Mouse (Mus musculus) thymus, adult 2 months (tissue): ENCODE results near the gene Pomc. TPM values are rescaled to one million over a fixed set of nuclear protein-coding genes. Genes with fewer than 3 reads are reported as not detected.
A peak's percentile ranks its signal among the peaks of the same experiment; 100 is the strongest.
"Not testable (repeated sequence)": the region's sequence is repeated elsewhere in the genome, so short reads cannot be mapped to it uniquely, and the experiment has no call there.

Source experiments
- DNase-seq: peaks from one replicate; pipeline ENCODE4 v3.0.0; 2021
- H3K27ac ChIP-seq: fragments of 200-500 bp; 2 replicates; pipeline ENCODE4 v1.5.1; 2012; ENCODE audit warnings: low read length, control low read depth; ENCODE audit not compliant: control insufficient read depth, insufficient read depth
- H3K27me3 ChIP-seq: fragments of 200-500 bp; 2 replicates; pipeline ENCODE4 v1.6.1; 2012; ENCODE audit warnings: mild to moderate bottlenecking, low read length, moderate library complexity, mixed read lengths; ENCODE audit not compliant: control insufficient read depth, insufficient read depth
- H3K36me3 ChIP-seq: fragments of 200-500 bp; 2 replicates; pipeline ENCODE4 v1.6.1; 2012; ENCODE audit warnings: mild to moderate bottlenecking, low read length, moderate library complexity; ENCODE audit not compliant: control insufficient read depth, insufficient read depth
- H3K4me1 ChIP-seq: fragments of 200-500 bp; replicated peaks from 2 replicates; pipeline ENCODE4 v1.6.1; 2012; ENCODE audit warnings: low read length; ENCODE audit not compliant: control insufficient read depth, insufficient read depth
- H3K4me3 ChIP-seq: fragments of 200-500 bp; 2 replicates; pipeline ENCODE4 v1.5.1; 2012; ENCODE audit warnings: mild to moderate bottlenecking, low read length, control low read depth, moderate library complexity; ENCODE audit not compliant: control insufficient read depth, insufficient read depth
- CTCF ChIP-seq: fragments of 200-500 bp; IDR thresholded peaks from 2 replicates; pipeline ENCODE4 v1.5.1; 2012; ENCODE audit warnings: mild to moderate bottlenecking, control low read depth, low read length, moderate library complexity, borderline replicate concordance; ENCODE audit not compliant: control insufficient read depth, poor library complexity, insufficient read depth; ENCODE audit errors: extremely low read depth
- POLR2A ChIP-seq: fragments of 200-500 bp; IDR thresholded peaks from 2 replicates; pipeline ENCODE4 v1.6.1; 2012; ENCODE audit warnings: mild to moderate bottlenecking, low read length, control low read depth, moderate library complexity; ENCODE audit not compliant: control insufficient read depth, poor library complexity, insufficient read depth; ENCODE audit errors: extremely low read depth
- WGBS: fragments of 180-500 bp; shearing (Covaris S2); methylation state at CpG from one replicate; pipeline ENCODE4 v1.1.7; 2018; 5-methylcytosine and 5-hydroxymethylcytosine counted together
- polyA plus RNA-seq: library from polyadenylated mRNA; depleted of rRNA; stranded (reverse); fragments of >200 nt; gene quantifications from 2 replicates; pipeline ENCODE4 v1.2.3, GENCODE M21; 2012

Pomc gene
- polyA plus RNA-seq, 1 experiment: 3.9 TPM

- no peaks in the 10 kb centered on the region for H3K27me3 ChIP-seq
- H3K36me3 ChIP-seq: no peaks in the 10 kb centered on the region
- 95% methylated on average over 3 of the region's 3 CpGs for WGBS
- TF ChIP-seq POLR2A (no peak), CTCF (no peak)
- DNase-seq: no peak
- no peak overlapping the region for H3K4me3 ChIP-seq
- H3K4me1 ChIP-seq: no peaks in the 10 kb centered on the region
- H3K27ac ChIP-seq: no peak overlapping the region
These were observed 38.9 kb upstream of the Pomc start for GRCm38 (mm10) chr12:3915852-3916251.

DNA sequence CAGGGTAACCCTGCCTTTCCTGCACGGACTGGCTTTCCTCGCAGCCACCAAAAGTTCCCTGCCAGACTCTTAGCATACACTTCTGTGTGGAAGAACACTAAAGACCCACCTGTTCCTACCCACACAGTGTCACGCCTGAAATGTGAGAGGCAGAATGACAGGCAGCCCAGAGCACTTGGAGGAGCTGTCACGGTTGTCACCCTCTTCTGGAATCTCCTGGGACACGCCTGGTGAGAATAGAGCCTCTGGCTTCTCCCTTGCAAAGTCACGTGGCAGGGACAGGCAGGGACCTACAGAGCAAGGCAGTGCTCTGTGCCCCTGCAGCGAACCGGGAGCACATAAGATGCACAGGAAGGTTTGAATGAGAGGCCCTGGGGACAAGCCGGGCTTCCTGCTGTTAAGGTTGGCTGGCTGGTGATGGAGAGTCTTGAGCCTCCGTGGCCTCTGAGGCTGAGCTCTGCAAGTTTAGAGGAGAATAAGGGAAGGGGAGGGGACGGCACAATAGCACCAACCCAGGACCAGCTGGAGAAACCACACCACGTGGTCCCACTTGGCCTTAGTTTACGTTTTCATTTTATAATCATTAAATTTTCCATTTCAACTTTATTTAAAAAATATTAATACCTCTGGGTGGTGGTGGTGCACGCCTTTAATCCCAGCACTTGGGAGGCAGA, 36.9 kb upstream of the Pomc start:
- no peak for TF ChIP-seq CTCF
- no peak for TF ChIP-seq POLR2A
- Histone ChIP-seq H3K36me3 (no peaks in the 10 kb centered on the region), H3K27me3 (no peaks in the 10 kb centered on the region), H3K4me1 (no peaks in the 10 kb centered on the region), H3K27ac (no peak overlapping the region), H3K4me3 (no peak overlapping the region)
- WGBS: 56% methylated on average over 14 of the region's 14 CpGs
- no peak for DNase-seq

DNA sequence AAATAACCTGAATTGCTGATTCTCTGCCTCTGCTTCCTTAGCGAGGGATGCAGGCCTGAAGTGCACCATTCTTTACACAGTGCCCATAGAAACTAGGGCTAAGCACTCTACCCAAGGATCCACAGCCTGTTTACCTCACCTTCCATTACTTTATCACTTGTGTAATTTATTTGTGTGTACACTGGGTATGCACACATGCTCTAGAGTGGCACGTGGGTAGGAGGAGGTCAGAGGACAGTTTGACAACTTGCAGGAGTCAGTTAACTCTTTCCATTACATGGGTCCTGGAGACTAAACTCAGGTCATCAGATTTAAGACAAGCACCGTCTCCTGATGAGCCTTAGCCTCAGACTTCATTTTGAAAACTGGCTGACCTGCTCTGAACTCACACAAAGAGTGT, 36.2 kb upstream of the Pomc start:
- H3K4me1 ChIP-seq: no peaks in the 10 kb centered on the region
- no peak overlapping the region for H3K27ac ChIP-seq
- no peaks in the 10 kb centered on the region for H3K27me3 ChIP-seq
- no peak overlapping the region for H3K4me3 ChIP-seq
- 90% methylated on average over 3 of the region's 3 CpGs for WGBS
- DNase-seq: no peak
- TF ChIP-seq POLR2A (no peak), CTCF (no peak)
- no peaks in the 10 kb centered on the region for H3K36me3 ChIP-seq

GRCm38 (mm10) chr12:3919423-3919822, 35.3 kb upstream of the Pomc start:
- DNase-seq: no peak
- 97% methylated on average over 3 of the region's 3 CpGs for WGBS
- H3K27ac ChIP-seq: no peak overlapping the region
- no peaks in the 10 kb centered on the region for H3K27me3 ChIP-seq
- no peaks in the 10 kb centered on the region for H3K4me1 ChIP-seq
- no peaks in the 10 kb centered on the region for H3K36me3 ChIP-seq
- TF ChIP-seq POLR2A (no peak), CTCF (no peak)
- H3K4me3 ChIP-seq: no peak overlapping the region

GRCm38 (mm10) chr12:3926127-3926526, 28.6 kb upstream of the Pomc start:
- H3K36me3 ChIP-seq: no peaks in the 10 kb centered on the region
- no peaks in the 10 kb centered on the region for H3K4me1 ChIP-seq
- H3K4me3 ChIP-seq: no peak overlapping the region
- TF ChIP-seq POLR2A (no peak), CTCF (no peak)
- WGBS: 0% methylated on average over 1 of the region's 1 CpGs
- H3K27ac ChIP-seq: no peak overlapping the region
- DNase-seq: peak; percentile 74
- no peaks in the 10 kb centered on the region for H3K27me3 ChIP-seq

GRCm38 (mm10) chr12:3928841-3929240, 25.9 kb upstream of the Pomc start:
- H3K27ac ChIP-seq: no peak overlapping the region
- no peaks in the 10 kb centered on the region for H3K36me3 ChIP-seq
- H3K27me3 ChIP-seq: no peaks in the 10 kb centered on the region
- no peak for TF ChIP-seq CTCF
- TF ChIP-seq POLR2A: no peak
- H3K4me3 ChIP-seq: no peak overlapping the region
- H3K4me1 ChIP-seq: no peaks in the 10 kb centered on the region
- WGBS: 77% methylated on average over 3 of the region's 3 CpGs
- no peak for DNase-seq

GRCm38 (mm10) chr12:3930090-3930865, 24.5 kb upstream of the Pomc start:
- not testable (repeated sequence) for H3K4me1 ChIP-seq, H3K27ac ChIP-seq, H3K36me3 ChIP-seq, H3K4me3 ChIP-seq, H3K27me3 ChIP-seq, DNase-seq
- WGBS: 97% methylated on average over 39 of the region's 47 CpGs
